Comparison of ENCODE assay signal across 51 mouse cellular contexts in the genomic region with DNA sequence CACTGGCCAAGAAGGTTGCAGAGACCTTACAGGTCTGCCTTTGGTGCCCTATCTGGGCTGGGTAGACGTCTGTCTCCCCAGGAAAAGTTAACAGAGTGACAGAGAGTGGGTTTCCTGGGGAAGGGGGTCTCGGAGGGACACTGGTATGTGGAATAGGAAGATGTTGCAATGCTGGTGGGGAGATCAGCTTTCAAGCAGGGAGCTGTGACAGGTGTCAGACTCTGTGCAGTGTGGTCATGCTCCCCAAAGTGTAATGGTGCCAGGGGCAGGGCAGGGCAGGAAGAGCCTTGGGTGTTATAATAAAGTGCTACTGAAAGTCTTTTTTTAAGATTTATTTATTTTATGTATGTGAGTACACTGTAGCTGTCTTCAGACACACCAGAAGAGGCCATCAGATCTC. TPM values are rescaled to one million over a fixed set of nuclear protein-coding genes. Genes with fewer than 3 reads are reported as not detected.
"Had no signal": no experiment of that assay in that cellular context is flagged by ENCODE, and none has a peak within 500 bp of the region (broad histone marks: within the 10 kb centered on the region; RNA-seq: fewer than 3 reads in every experiment).

No protein-coding gene starts in this region.

- H3K4me3 ChIP-seq: heart, embryonic 12.5 days; heart, embryonic 13.5 days; heart, embryonic 15.5 days; hindbrain, embryonic 10.5 days; hindbrain, embryonic 12.5 days; hindbrain, embryonic 13.5 days; hindbrain, embryonic 15.5 days; intestine, embryonic 15.5 days; kidney, embryonic 15.5 days; layer of hippocampus, adult 2 months; left cerebral cortex, adult 2 months had no signal

- H3K36me3 ChIP-seq: heart, embryonic 12.5 days; heart, embryonic 13.5 days; heart, embryonic 15.5 days; hindbrain, embryonic 10.5 days; hindbrain, embryonic 12.5 days; hindbrain, embryonic 13.5 days; hindbrain, embryonic 15.5 days; intestine, embryonic 15.5 days; kidney, embryonic 15.5 days had no signal

- ATAC-seq: hindbrain, embryonic 16.5 days; hindbrain, postnatal 0 days; inflammation-experienced regulatory T-cells, adult 6 months; intestine, embryonic 15.5 days; intestine, embryonic 16.5 days; intestine, postnatal 0 days had no signal

- H3K4me2 ChIP-seq: heart, embryonic 11.5 days; heart, embryonic 12.5 days; heart, embryonic 13.5 days; heart, embryonic 15.5 days; hindbrain, embryonic 12.5 days; hindbrain, embryonic 13.5 days; hindbrain, embryonic 14.5 days; hindbrain, embryonic 15.5 days; intestine, embryonic 15.5 days; kidney, embryonic 15.5 days had no signal

- H3K27me3 ChIP-seq: heart, embryonic 15.5 days; hindbrain, embryonic 12.5 days; hindbrain, embryonic 15.5 days; intestine, embryonic 15.5 days; kidney, embryonic 15.5 days had no signal

- DNase-seq: heart, postnatal 10 days; heart, postnatal 14 days; heart, postnatal 36 days; heart, postnatal 4 days; kidney, adult 11 months; kidney, adult 18-20 months; kidney, adult 2 months; kidney, adult 8-10 months; kidney, adult 9 months; kidney, postnatal 10 days; kidney, postnatal 14 days; kidney, postnatal 25 days; kidney, postnatal 36 days; kidney, postnatal 4 days; layer of hippocampus, adult 9-11 months; layer of hippocampus, postnatal 36 days had no signal

RNA-seq across cellular contexts. Expression of a gene that starts 28.3 kb away (rescaled TPM):
- total RNA-seq: heart, postnatal 10 days; heart, postnatal 14 days; heart, postnatal 25 days; heart, postnatal 36 days; heart, postnatal 4 days; hematopoietic stem cell, adult 5-6 weeks; layer of hippocampus, adult 18-20 months; layer of hippocampus, adult 2 months; layer of hippocampus, adult 8-10 months; layer of hippocampus, postnatal 10 days; layer of hippocampus, postnatal 14 days; layer of hippocampus, postnatal 25 days; layer of hippocampus, postnatal 36 days; left cerebral cortex, adult 18-20 months; left cerebral cortex, adult 2 months had no signal
- polyA plus RNA-seq: heart, embryonic 11.5 days; heart, embryonic 12.5 days; heart, embryonic 13.5 days; heart, embryonic 14.5 days; heart, embryonic 15.5 days; heart, postnatal 0 days; hindbrain, embryonic 10.5 days; hindbrain, embryonic 11.5 days; hindbrain, embryonic 12.5 days; hindbrain, embryonic 13.5 days; hindbrain, embryonic 14.5 days; hindbrain, embryonic 15.5 days; hindbrain, embryonic 16.5 days; hindbrain, postnatal 0 days; inflammation-experienced regulatory T-cells, adult 6 months had no signal

RNA-seq across cellular contexts. Expression of a gene that starts 47.2 kb away (rescaled TPM):
- polyA plus RNA-seq: heart, postnatal 0 days had no signal

RNA-seq across cellular contexts. Expression of a gene that starts 48.6 kb away (rescaled TPM):
- total RNA-seq: hematopoietic stem cell, adult 5-6 weeks had no signal
- polyA plus RNA-seq: inflammation-experienced regulatory T-cells, adult 6 months had no signal

RNA-seq across cellular contexts. Expression of a gene that starts 52.9 kb away (rescaled TPM):
- total RNA-seq: heart, postnatal 10 days; heart, postnatal 14 days; heart, postnatal 25 days; heart, postnatal 36 days; heart, postnatal 4 days; hematopoietic stem cell, adult 5-6 weeks had no signal
- polyA plus RNA-seq: heart, embryonic 11.5 days; heart, embryonic 12.5 days; heart, embryonic 13.5 days; heart, embryonic 14.5 days; heart, embryonic 15.5 days; heart, embryonic 16.5 days; heart, postnatal 0 days; hindbrain, embryonic 10.5 days; hindbrain, embryonic 11.5 days; hindbrain, embryonic 12.5 days; hindbrain, embryonic 14.5 days; inflammation-experienced regulatory T-cells, adult 6 months; intestine, embryonic 14.5 days; intestine, embryonic 15.5 days; intestine, embryonic 16.5 days; intestine, postnatal 0 days; kidney, adult 2 months; kidney, embryonic 14.5 days; kidney, embryonic 15.5 days; kidney, embryonic 16.5 days; kidney, postnatal 0 days; large intestine, adult 2 months had no signal
